Mouse (Mus musculus): ENCODE data around the gene Tnfrsf13b. TPM values are rescaled to one million over a fixed set of nuclear protein-coding genes. Genes with fewer than 3 reads are reported as not detected.
"Not testable (repeated sequence)": the region's sequence is repeated elsewhere in the genome, so short reads cannot be mapped to it uniquely, and the experiment has no call there.

Tnfrsf13b gene
- polyA plus RNA-seq, 1 experiment from 2014 or later, result 1.8 TPM

- Histone ChIP-seq H3K4me2 (replicated peaks; ENCODE audit: low read depth, low read length) (peak overlapping the region; percentile 52), H3K36me3 (ENCODE audit: control insufficient read depth, insufficient read depth, low read length) (peaks cover 10% of the 10 kb centered on the region; the same call in 1 of the 2 replicates), H3K4me3 (ENCODE audit: low read depth, low read length) (peak overlapping the region; percentile 92), H3K9ac (replicated peaks; ENCODE audit: low read depth, low read length) (peak overlapping the region; percentile 92; the same call in 1 of the 2 replicates)
- not testable (repeated sequence) for H3K27ac ChIP-seq (ENCODE audit: low read length); ATAC-seq (ENCODE audit: insufficient number of reproducible peaks, insufficient read depth, low FRiP score, low read depth); H3K9me3 ChIP-seq (ENCODE audit: control insufficient read depth, low read depth, low read length); H3K27me3 ChIP-seq (ENCODE audit: control insufficient read depth, insufficient read depth, low read length); H3K4me1 ChIP-seq (ENCODE audit: control insufficient read depth, insufficient read depth, low read length)
- WGBS, result 31% methylated on average over 15 of the region's 15 CpGs
These were observed 46.9 kb downstream of the Tnfrsf13b start for GRCm38 (mm10) chr11:61173477-61173876.

GRCm38 (mm10) chr11:61174291-61174820 lies 47.8 kb downstream of the Tnfrsf13b start:
- ATAC-seq (ENCODE audit: insufficient number of reproducible peaks, insufficient read depth, low FRiP score, low read depth), result peak; percentile 34
- Histone ChIP-seq H3K9ac (replicated peaks; ENCODE audit: low read depth, low read length) (peak overlapping the region; percentile 92), H3K9me3 (ENCODE audit: control insufficient read depth, low read depth, low read length) (no peaks in the 10 kb centered on the region), H3K27me3 (ENCODE audit: control insufficient read depth, insufficient read depth, low read length) (no peaks in the 10 kb centered on the region), H3K4me2 (replicated peaks; ENCODE audit: low read depth, low read length) (peak overlapping the region; percentile 52), H3K36me3 (ENCODE audit: control insufficient read depth, insufficient read depth, low read length) (peaks cover 10% of the 10 kb centered on the region; the same call in 1 of the 2 replicates), H3K4me1 (ENCODE audit: control insufficient read depth, insufficient read depth, low read length) (peaks cover 7% of the 10 kb centered on the region; the same call in 1 of the 2 replicates), H3K27ac (ENCODE audit: low read length) (peak overlapping the region; percentile 93), H3K4me3 (ENCODE audit: low read depth, low read length) (peak overlapping the region; percentile 92)
- WGBS, result under 1% methylated on average over 28 of the region's 28 CpGs

GRCm38 (mm10) chr11:61174821-61175658 lies 48.5 kb downstream of the Tnfrsf13b start, which contains the start of gene Usp22:
Gene Usp22 (minus strand): TSS chr11:61175055.
- H3K27me3 ChIP-seq (ENCODE audit: control insufficient read depth, insufficient read depth, low read length), result no peaks in the 10 kb centered on the region
- peak within 1 kb of the TSS; percentile 93 for H3K27ac ChIP-seq (ENCODE audit: low read length)
- ATAC-seq (ENCODE audit: insufficient number of reproducible peaks, insufficient read depth, low FRiP score, low read depth), result peak; percentile 98
- H3K9me3 ChIP-seq (ENCODE audit: control insufficient read depth, low read depth, low read length), result no peaks in the 10 kb centered on the region
- H3K4me2 ChIP-seq (replicated peaks; ENCODE audit: low read depth, low read length), result peak within 1 kb of the TSS; percentile 52
- peak within 1 kb of the TSS; percentile 92 for H3K9ac ChIP-seq (replicated peaks; ENCODE audit: low read depth, low read length)
- peak within 1 kb of the TSS; percentile 92 for H3K4me3 ChIP-seq (ENCODE audit: low read depth, low read length)
- H3K4me1 ChIP-seq (ENCODE audit: control insufficient read depth, insufficient read depth, low read length), result peaks cover 7% of the 10 kb centered on the region; the same call in 1 of the 2 replicates
- peaks cover 10% of the 10 kb centered on the region; the same call in 1 of the 2 replicates for H3K36me3 ChIP-seq (ENCODE audit: control insufficient read depth, insufficient read depth, low read length)
- WGBS, result under 1% methylated on average over 69 of the region's 69 CpGs

GRCm38 (mm10) chr11:61175778-61176177 lies 49.2 kb downstream of the Tnfrsf13b start:
- peak overlapping the region; percentile 7 for H3K4me3 ChIP-seq (ENCODE audit: low read depth, low read length)
- peak overlapping the region; percentile 29 for H3K4me2 ChIP-seq (replicated peaks; ENCODE audit: low read depth, low read length)
- ATAC-seq (ENCODE audit: insufficient number of reproducible peaks, insufficient read depth, low FRiP score, low read depth), result no peak

GRCm38 (mm10) chr11:61176321-61176720 lies 49.8 kb downstream of the Tnfrsf13b start:
- Histone ChIP-seq H3K9me3 (ENCODE audit: control insufficient read depth, low read depth, low read length) (no peaks in the 10 kb centered on the region), H3K9ac (replicated peaks; ENCODE audit: low read depth, low read length) (no peak overlapping the region), H3K4me1 (ENCODE audit: control insufficient read depth, insufficient read depth, low read length) (peaks cover 4% of the 10 kb centered on the region; the same call in 1 of the 2 replicates), H3K4me3 (ENCODE audit: low read depth, low read length) (no peak overlapping the region), H3K4me2 (replicated peaks; ENCODE audit: low read depth, low read length) (no peak overlapping the region), H3K27ac (ENCODE audit: low read length) (no peak overlapping the region), H3K36me3 (ENCODE audit: control insufficient read depth, insufficient read depth, low read length) (peaks cover 6% of the 10 kb centered on the region; the same call in 1 of the 2 replicates), H3K27me3 (ENCODE audit: control insufficient read depth, insufficient read depth, low read length) (no peaks in the 10 kb centered on the region)
- no peak for ATAC-seq (ENCODE audit: insufficient number of reproducible peaks, insufficient read depth, low FRiP score, low read depth)
- 79% methylated on average over 1 of the region's 1 CpGs for whole genome bisulfite sequencing

More at GRCm38 (mm10) chr11:61175778-61176177, 49.2 kb downstream of the Tnfrsf13b start:
- Histone ChIP-seq H3K27ac (ENCODE audit: low read length) (peak overlapping the region; percentile 11; the same call in 1 of the 2 replicates), H3K27me3 (ENCODE audit: control insufficient read depth, insufficient read depth, low read length) (no peaks in the 10 kb centered on the region), H3K9me3 (ENCODE audit: control insufficient read depth, low read depth, low read length) (no peaks in the 10 kb centered on the region), H3K36me3 (ENCODE audit: control insufficient read depth, insufficient read depth, low read length) (peaks cover 6% of the 10 kb centered on the region; the same call in 1 of the 2 replicates), H3K4me1 (ENCODE audit: control insufficient read depth, insufficient read depth, low read length) (peaks cover 7% of the 10 kb centered on the region; the same call in 1 of the 2 replicates), H3K9ac (replicated peaks; ENCODE audit: low read depth, low read length) (no peak overlapping the region)
- whole genome bisulfite sequencing, result 76% methylated on average over 5 of the region's 5 CpGs

GRCm38 (mm10) chr11:61180361-61180760 lies 53.8 kb downstream of the Tnfrsf13b start:
- WGBS, result 94% methylated on average over 3 of the region's 3 CpGs
- no peak overlapping the region for H3K4me3 ChIP-seq (ENCODE audit: low read depth, low read length)
- no peak overlapping the region for H3K27ac ChIP-seq (ENCODE audit: low read length)
- H3K36me3 ChIP-seq (ENCODE audit: control insufficient read depth, insufficient read depth, low read length), result no peaks in the 10 kb centered on the region
- H3K4me2 ChIP-seq (replicated peaks; ENCODE audit: low read depth, low read length), result no peak overlapping the region
- no peaks in the 10 kb centered on the region for H3K9me3 ChIP-seq (ENCODE audit: control insufficient read depth, low read depth, low read length)
- no peaks in the 10 kb centered on the region for H3K27me3 ChIP-seq (ENCODE audit: control insufficient read depth, insufficient read depth, low read length)
- no peak overlapping the region for H3K9ac ChIP-seq (replicated peaks; ENCODE audit: low read depth, low read length)
- ATAC-seq (ENCODE audit: insufficient number of reproducible peaks, insufficient read depth, low FRiP score, low read depth), result no peak
- H3K4me1 ChIP-seq (ENCODE audit: control insufficient read depth, insufficient read depth, low read length), result no peaks in the 10 kb centered on the region

- Histone ChIP-seq H3K4me3 (ENCODE audit: low read depth, low read length) (no peak overlapping the region), H3K36me3 (ENCODE audit: control insufficient read depth, insufficient read depth, low read length) (no peaks in the 10 kb centered on the region), H3K4me2 (replicated peaks; ENCODE audit: low read depth, low read length) (no peak overlapping the region), H3K9ac (replicated peaks; ENCODE audit: low read depth, low read length) (no peak overlapping the region), H3K27ac (ENCODE audit: low read length) (no peak overlapping the region), H3K4me1 (ENCODE audit: control insufficient read depth, insufficient read depth, low read length) (no peaks in the 10 kb centered on the region), H3K27me3 (ENCODE audit: control insufficient read depth, insufficient read depth, low read length) (no peaks in the 10 kb centered on the region), H3K9me3 (ENCODE audit: control insufficient read depth, low read depth, low read length) (no peaks in the 10 kb centered on the region)
- ATAC-seq (ENCODE audit: insufficient number of reproducible peaks, insufficient read depth, low FRiP score, low read depth), result no peak
These were observed 55.1 kb downstream of the Tnfrsf13b start for GRCm38 (mm10) chr11:61181624-61182023.

- no peaks in the 10 kb centered on the region for H3K27me3 ChIP-seq (ENCODE audit: control insufficient read depth, insufficient read depth, low read length)
- no peak overlapping the region for H3K4me3 ChIP-seq (ENCODE audit: low read depth, low read length)
- no peaks in the 10 kb centered on the region for H3K9me3 ChIP-seq (ENCODE audit: control insufficient read depth, low read depth, low read length)
- ATAC-seq (ENCODE audit: insufficient number of reproducible peaks, insufficient read depth, low FRiP score, low read depth), result no peak
- H3K27ac ChIP-seq (ENCODE audit: low read length), result no peak overlapping the region
- WGBS, result 83% methylated on average over 1 of the region's 1 CpGs
- no peak overlapping the region for H3K4me2 ChIP-seq (replicated peaks; ENCODE audit: low read depth, low read length)
- no peaks in the 10 kb centered on the region for H3K36me3 ChIP-seq (ENCODE audit: control insufficient read depth, insufficient read depth, low read length)
- no peak overlapping the region for H3K9ac ChIP-seq (replicated peaks; ENCODE audit: low read depth, low read length)
- no peaks in the 10 kb centered on the region for H3K4me1 ChIP-seq (ENCODE audit: control insufficient read depth, insufficient read depth, low read length)
These were observed 57.3 kb downstream of the Tnfrsf13b start for GRCm38 (mm10) chr11:61183820-61184219.
